Mouse (Mus musculus) megakaryocyte, adult 5-6 weeks (primary cell): ENCODE measurements around the gene Dab1. TPM values are rescaled to one million over a fixed set of nuclear protein-coding genes. Genes with fewer than 3 reads are reported as not detected.

Source experiments
- ATAC-seq: 2 replicates; pipeline ENCODE4 v1.8.0; 2016; ENCODE audit warnings: mild to moderate bottlenecking, inconsistent platforms; ENCODE audit not compliant: poor library complexity, severe bottlenecking
- total RNA-seq, 2 experiments: library from RNA; stranded (forward) in 1 of 2; stranded (reverse) in 1 of 2; fragments of 153-499, 151-499 nt in 1 of 2; fragments of 221-1000, 200-1000 nt in 1 of 2; gene quantifications; 2 replicates each; pipeline versions ENCODE4 v1.2.3 to v1.2.4; 2015 to 2017

Dab1 gene
- total RNA-seq, 2 experiments from 2014 or later, result not detected

GRCm38 (mm10) chr4:104497221-104497620 lies 878.1 kb downstream of the Dab1 start:
- no peak for ATAC-seq

- no peak for ATAC-seq
Measured at GRCm38 (mm10) chr4:104500112-104500511, 881.0 kb downstream of the Dab1 start.

GRCm38 (mm10) chr4:104500646-104501045 lies 881.5 kb downstream of the Dab1 start:
- no peak for ATAC-seq

GRCm38 (mm10) chr4:104501245-104501644 lies 882.1 kb downstream of the Dab1 start:
- no peak for ATAC-seq

GRCm38 (mm10) chr4:104504916-104505315 lies 885.8 kb downstream of the Dab1 start:
- no peak for ATAC-seq

- ATAC-seq, result no peak
Measured at GRCm38 (mm10) chr4:104509230-104509985, 890.2 kb downstream of the Dab1 start.

GRCm38 (mm10) chr4:104511855-104512254 lies 892.7 kb downstream of the Dab1 start:
- ATAC-seq, result no peak

GRCm38 (mm10) chr4:104512513-104512912 lies 893.4 kb downstream of the Dab1 start:
- ATAC-seq, result no peak

GRCm38 (mm10) chr4:104513622-104514021 lies 894.5 kb downstream of the Dab1 start:
- no peak for ATAC-seq

- ATAC-seq, result no peak
Measured at GRCm38 (mm10) chr4:104514568-104515000, 895.4 kb downstream of the Dab1 start.

GRCm38 (mm10) chr4:104515681-104516080 lies 896.5 kb downstream of the Dab1 start:
- ATAC-seq, result no peak

GRCm38 (mm10) chr4:104522324-104522723 lies 903.2 kb downstream of the Dab1 start:
- no peak for ATAC-seq

- ATAC-seq, result no peak
Measured at GRCm38 (mm10) chr4:104523776-104524175, 904.6 kb downstream of the Dab1 start.

GRCm38 (mm10) chr4:104529905-104530646 lies 910.9 kb downstream of the Dab1 start:
- ATAC-seq, result no peak

- no peak for ATAC-seq
Measured at GRCm38 (mm10) chr4:104532846-104533245, 913.7 kb downstream of the Dab1 start.

- no peak for ATAC-seq
Measured at GRCm38 (mm10) chr4:104538420-104538819, 919.3 kb downstream of the Dab1 start.

GRCm38 (mm10) chr4:104539047-104539446 lies 919.9 kb downstream of the Dab1 start:
- no peak for ATAC-seq

- ATAC-seq, result no peak
Measured at GRCm38 (mm10) chr4:104547091-104547490, 927.9 kb downstream of the Dab1 start.

GRCm38 (mm10) chr4:104548287-104548686 lies 929.1 kb downstream of the Dab1 start:
- ATAC-seq, result no peak

GRCm38 (mm10) chr4:104550581-104551205 lies 931.5 kb downstream of the Dab1 start:
- no peak for ATAC-seq

- ATAC-seq, result no peak
Measured at GRCm38 (mm10) chr4:104551390-104552070, 932.4 kb downstream of the Dab1 start.
